Mouse (Mus musculus): ENCODE data around the gene Nudcd2. TPM values are rescaled to one million over a fixed set of nuclear protein-coding genes. Genes with fewer than 3 reads are reported as not detected.
"Not testable (repeated sequence)": the region's sequence is repeated elsewhere in the genome, so short reads cannot be mapped to it uniquely, and the experiment has no call there.

The Nudcd2 gene
- 10 to 100 TPM; 18.7 to 25.4 TPM for total RNA-seq (2021)

DNA sequence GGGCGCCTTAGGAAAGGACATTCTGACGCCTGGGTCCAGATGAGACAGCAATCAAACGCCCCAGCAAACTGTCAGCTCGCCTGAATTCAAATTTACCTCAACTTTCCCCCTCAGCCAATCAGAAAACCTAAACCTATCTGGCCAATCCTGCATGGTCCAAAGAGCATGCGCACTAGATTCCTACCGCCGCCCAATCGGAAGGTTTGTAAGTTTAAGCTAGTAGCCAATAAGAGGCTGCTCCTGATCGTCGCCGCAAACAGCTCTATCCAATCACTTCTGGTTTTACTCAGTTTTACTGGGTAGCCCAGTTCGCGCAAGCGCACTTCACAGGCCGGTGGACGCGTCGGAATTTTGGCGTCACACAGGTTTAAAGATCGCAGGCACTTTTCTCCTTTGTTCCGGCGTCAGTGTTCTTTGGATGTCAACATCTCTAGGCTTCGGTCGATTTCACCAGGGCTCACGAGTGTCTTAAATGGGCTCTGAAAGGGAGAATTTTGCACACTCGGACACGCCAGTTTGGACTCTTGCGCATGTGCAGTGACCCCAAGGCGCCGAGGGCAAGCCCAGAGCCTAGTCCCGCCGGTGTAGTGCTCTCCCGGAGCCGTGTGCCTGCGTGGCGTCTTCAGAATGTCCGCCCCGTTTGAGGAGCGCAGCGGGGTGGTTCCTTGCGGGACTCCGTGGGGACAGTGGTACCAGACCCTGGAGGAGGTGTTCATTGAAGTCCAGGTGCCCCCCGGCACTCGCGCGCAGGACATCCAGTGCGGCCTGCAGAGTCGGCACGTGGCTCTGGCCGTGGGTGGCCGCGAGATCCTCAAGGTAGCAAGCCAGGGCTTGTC, at the start of gene Nudcd2, which contains the start of gene Hmmr:
TSS of gene Nudcd2 (plus strand) at position 329 of the 836 bp plus-strand sequence.
TSS of gene Hmmr (minus strand) at position 84 of the 836 bp plus-strand sequence.
- DNase-seq (ENCODE audit: extremely low spot score in 1 of 2, low spot score in 1 of 2) = peak; percentile 80 to 81

DNA sequence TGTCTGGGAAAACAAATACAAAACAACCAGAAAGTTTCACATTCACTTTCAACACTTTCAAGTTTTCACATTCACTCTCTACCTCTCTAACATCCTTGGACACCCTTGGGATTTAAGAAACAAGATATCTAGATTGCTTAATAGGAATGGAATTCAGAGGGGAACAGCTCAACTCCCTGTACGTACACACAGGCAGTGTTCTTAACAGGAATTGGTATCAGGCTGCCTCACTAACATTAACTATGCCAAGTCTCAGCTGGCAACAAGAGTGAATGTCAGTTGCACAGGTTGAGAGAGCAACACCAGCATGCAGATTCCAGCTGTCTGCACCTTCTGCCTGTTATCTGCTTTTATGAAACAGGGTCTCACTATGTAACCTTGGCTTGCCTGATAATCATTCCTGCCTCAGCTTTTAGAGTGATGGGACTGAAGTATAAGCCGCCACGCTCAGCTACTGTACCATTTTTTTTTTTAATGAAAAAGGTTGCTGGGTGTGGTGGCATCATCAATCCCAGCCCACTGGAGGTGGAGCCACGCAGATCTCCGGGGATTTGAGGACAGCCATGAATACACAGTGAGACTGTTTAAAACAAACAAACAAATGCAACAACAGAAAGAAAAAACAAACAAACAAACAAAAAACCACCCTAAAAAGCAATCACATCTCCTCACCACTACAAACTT, 42.9 kb upstream of the Nudcd2 start:
- no peak for DNase-seq (ENCODE audit: extremely low spot score in 1 of 2, low spot score in 1 of 2)

DNA sequence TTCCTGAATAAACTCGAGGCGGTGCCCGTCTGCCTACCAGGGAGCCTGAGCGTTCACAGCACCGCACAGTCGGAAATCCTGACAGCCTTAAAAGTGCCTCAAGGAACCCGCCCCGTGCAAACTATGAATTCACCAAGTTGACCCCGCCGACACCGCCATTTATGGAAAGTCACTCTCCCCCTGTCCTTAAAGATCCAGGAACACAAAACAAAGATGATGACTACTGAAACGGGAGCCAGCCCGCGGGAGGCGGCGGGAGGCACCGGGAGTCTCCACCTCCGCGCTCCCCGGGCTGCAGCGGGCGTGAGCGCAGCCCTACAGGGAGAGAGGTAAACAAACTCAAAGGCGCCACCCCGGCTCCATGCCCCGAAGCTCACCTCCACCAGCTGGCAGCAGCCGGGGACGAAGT, 41.4 kb upstream of the Nudcd2 start:
- DNase-seq (ENCODE audit: extremely low spot score in 1 of 2, low spot score in 1 of 2) = peak; percentile 21 to 25

DNA sequence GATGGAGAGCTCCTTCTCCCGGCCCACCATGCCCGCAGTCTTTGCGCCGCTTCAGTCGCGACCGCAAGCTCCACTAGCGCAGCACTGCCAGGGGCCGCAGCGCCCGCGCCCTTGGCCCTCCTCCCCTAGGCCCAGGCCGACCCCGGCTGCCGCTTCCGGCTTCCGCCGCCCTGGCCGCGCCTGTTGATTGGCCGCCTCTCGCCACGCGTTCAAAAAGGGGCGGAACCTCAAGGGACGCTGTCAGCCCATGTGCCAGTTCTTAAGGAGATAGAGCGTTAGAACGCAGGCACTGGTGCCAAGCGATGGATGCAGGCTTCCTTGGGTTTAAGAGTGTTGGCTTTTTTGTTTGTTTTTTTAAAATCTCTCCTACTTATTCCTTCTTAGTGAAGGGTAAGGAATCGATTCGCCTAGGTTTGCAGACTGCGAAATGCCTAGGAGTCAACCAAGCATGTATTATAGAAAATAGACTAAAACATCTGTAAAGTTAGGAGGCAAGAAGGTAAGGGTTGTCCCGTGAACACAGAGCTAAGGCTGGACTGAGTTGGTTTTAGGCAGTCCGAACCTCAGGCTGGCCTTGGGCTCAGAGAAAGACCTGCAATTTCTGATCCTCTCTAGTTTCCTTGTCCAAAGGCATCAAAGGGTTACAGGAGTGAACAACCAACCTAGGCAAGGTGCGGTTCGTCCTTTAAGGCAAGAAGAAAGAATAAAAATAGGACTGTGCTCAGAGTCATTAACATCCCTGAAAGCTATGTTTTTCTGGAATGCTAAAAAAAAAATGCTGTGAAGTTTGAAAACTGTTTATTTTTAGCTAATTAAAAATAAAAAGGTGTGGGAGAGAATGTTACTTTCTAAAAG, 40.7 kb upstream of the Nudcd2 start:
- peak; percentile 84 for DNase-seq (ENCODE audit: extremely low spot score in 1 of 2, low spot score in 1 of 2)

DNA sequence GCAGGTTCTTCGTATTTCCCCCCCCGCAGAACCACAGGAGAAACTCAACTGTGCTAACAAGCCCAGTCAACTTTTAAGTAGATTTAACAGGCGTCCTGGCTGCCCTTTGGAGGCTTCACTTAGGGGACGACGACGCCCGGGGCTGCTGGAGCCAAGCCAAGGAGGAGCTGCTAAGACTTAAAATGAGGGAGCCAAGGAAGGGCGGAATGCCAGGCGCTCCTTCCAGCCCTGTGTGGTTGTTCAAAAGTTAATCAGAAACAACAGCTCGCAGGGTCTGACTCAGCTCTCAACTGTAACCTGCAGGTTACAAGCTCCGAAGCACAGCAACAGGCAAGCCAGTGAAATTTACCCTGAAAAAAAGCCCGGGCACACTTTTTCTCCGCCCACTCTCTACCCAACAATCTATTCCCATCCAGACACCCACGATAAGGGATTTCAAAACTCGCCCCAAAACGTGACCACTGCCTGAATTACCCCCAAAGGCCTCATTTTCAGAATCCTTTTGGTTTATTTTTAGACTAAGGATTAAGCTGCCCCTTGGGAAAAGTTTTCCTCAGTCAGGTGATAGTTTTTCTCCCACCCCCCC, 40.0 kb upstream of the Nudcd2 start:
- peak in 1 of 2 experiments; percentile 62 for DNase-seq (ENCODE audit: extremely low spot score in 1 of 2, low spot score in 1 of 2)

DNA sequence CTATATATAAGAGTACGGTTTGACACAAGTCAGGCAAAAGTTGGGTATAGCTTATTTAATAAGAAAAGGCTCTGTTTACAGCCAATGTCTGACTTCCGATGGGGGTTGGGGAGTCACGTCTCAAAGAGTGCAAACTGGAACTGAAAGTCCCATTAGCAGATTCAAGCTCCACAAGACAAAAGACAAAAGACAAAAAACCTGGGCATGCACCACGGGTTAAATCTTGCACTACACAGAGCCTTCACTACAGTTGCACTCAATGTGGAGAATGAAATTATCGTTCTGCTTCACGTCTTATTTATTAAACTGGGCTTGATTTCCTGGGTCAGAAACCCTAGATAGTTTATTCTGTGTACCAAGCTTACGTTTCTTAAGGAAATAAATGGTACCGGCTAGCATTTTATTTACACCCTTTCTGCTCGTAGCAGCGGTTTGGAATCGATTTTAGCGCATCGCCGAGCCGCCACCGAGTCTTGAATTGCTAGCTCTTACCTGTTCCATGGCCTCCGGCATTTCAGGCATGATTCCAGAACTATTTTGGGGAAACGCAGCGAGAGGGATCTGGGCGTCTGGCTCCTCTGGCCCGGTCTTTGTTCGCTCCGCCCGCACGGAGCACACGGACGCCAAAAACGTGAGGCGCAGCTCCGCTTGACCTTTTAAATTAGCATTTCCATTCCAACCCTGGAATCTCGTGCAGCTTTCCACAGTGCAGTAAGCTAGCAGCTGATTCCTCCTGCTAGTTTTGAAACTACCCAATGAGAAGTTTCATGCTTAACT, 39.0 kb upstream of the Nudcd2 start:
- DNase-seq (ENCODE audit: extremely low spot score in 1 of 2, low spot score in 1 of 2) = peak; percentile 22 to 41

DNA sequence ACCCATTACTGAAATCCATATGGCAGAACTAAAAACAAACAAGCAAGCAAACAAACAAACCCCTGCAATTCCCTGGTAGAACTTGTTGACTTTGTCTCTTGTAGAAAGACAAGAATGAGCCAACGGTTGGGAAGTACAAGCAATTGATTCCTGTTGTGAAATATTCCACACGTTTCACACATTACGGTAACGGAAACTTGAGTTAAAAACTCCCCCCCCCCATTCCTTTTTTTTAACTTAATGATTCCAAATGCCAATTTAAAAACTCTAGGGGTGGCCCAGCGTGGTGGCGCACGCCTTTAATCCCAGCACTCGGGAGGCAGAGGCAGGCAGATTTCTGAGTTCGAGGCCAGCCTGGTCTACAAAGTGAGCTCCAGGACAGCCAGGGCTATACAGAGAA, 38.4 kb upstream of the Nudcd2 start, which contains the start of gene Mat2b:
TSS of gene Mat2b (minus strand) at position 101 of the 400 bp plus-strand sequence.
- no peak for DNase-seq (ENCODE audit: extremely low spot score in 1 of 2, low spot score in 1 of 2)

DNA sequence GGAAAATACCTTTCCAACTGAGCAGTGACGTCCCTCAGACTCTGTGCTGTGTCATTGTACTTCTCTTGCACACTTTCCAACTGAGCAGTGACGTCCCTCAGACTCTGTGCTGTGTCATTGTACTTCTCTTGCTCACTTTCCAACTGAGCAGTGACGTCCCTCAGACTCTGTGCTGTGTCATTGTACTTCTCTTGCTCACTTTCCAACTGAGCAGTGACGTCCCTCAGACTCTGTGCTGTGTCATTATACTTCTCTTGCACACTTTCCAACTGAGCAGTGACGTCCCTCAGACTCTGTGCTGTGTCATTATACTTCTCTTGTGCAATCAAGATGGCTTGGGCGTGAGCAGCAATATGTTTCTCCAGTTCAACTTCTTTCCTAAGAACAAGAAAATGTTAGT, 23.6 kb upstream of the Nudcd2 start:
- DNase-seq (ENCODE audit: extremely low spot score in 1 of 2, low spot score in 1 of 2) = not testable (repeated sequence)

DNA sequence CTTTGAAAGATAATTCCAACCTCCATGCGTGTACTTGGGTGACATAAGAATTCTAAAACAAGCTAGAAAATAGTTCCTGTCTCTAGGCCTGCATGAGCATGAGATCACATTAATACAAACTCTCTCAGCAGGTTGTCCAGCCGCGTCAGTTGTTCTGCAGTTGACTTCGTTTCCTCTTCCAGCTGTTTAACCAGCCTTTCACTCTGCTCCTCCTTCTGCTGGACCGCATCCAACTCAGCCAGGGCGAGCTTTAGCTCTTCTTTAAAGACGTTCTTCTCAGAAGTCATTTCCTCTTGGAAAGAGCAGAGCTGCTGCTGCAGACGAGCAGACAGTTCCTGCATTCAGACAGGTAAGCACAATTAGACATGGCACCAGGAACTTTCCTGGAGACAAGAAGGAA, 19.6 kb upstream of the Nudcd2 start:
- DNase-seq (ENCODE audit: extremely low spot score in 1 of 2, low spot score in 1 of 2) = no peak

DNA sequence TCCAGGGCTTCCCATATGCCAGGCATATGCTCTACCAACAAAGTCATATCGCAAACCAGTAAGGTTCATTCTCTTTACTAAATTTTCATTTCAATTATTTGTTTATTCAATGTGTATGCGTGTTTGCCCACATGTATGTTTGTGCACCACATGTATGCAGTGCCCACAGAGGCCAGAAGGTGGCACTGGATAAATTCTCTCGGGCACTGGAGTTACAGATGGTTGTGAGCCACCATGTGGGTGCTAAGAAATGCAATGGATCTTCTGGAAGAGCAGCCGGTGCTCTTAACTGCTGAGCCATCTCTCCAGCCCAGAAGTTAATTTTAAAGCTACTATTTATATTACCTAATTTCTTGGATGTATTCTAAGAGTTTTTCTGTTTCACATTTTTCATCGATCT, 17.9 kb upstream of the Nudcd2 start:
- peak in 1 of 2 experiments; percentile 7 for DNase-seq (ENCODE audit: extremely low spot score in 1 of 2, low spot score in 1 of 2)

DNA sequence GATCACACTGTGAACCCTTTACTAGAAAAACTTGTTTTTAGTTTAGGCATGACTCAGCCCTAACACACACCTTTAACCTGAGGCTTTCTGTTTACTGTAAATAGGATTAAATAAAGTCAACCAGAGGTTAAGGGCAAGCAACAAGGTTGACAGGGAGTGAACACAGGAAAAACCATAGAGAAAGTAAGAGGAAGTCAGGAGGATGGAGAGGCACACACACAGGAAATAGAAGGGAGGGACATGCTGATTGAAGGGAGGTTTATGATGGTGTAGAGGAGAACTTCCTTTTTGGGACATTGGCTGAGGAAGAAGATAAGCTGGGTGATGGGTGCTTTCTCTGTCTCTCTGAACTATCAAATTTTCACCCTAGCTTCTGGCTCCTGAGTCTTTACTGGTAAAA, 15.1 kb upstream of the Nudcd2 start:
- DNase-seq (ENCODE audit: extremely low spot score in 1 of 2, low spot score in 1 of 2) = no peak

DNA sequence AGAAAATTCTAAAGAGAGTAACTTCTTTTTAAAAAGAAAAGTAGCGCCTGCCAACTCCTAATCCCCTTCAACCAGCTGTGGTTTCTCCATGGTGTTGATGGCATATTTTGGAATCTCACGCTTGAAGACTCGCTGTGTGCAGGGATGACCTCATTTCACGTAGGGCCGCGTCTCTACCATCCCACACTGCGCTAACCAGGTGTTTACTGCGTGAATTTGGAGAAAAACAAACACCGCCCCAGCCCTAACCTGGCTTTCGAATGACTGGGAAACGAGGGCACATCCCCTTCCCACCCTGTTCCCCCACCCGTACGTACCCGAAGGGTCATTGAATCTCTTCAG, 499 bp upstream of the Nudcd2 start:
- no peak for DNase-seq (ENCODE audit: extremely low spot score in 1 of 2, low spot score in 1 of 2)

DNA sequence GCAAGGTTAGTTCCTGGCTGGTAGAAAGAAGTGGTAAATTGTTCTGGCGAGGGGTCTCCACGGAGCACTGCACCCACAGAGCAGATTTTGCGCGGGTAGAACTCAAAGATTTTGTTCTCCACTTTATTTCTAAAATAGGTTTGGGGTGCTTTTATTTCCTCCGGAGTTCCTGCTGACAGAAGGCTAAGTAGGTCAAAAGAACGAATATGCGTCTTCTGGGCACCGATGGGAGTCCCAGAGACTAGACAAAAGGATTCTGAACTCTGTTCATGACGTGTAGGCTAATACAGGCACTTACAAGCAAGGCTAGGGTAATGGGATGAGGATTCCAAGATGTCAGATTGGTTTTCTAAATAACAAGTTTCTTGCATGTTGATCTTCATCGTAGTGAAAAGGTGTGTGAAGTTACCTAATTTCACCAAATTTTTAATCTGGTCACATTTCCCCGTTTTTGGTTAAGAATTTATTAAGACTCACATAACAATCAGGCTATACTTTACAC, 835 bp downstream of the Nudcd2 start:
- no peak for DNase-seq (ENCODE audit: extremely low spot score in 1 of 2, low spot score in 1 of 2)

DNA sequence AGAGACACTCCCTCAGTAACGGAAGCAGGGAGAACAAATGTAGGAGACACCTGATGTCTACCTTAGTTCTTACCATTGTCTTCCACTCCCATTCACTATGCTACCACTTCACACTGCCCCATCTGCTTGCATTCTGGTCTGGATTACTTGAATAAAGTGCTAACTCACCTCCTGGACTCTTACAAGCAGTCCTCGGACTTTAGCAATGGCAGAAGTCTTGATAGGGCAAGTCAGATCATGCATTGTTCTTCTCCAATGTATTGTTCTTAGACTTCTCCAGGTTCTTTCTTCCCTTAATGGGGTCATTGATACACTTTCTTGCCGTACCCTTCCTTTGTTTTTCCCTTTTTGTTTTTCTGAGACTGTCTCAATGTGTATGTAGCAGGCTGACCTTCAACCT, 3.9 kb downstream of the Nudcd2 start:
- DNase-seq (ENCODE audit: extremely low spot score in 1 of 2, low spot score in 1 of 2) = no peak

DNA sequence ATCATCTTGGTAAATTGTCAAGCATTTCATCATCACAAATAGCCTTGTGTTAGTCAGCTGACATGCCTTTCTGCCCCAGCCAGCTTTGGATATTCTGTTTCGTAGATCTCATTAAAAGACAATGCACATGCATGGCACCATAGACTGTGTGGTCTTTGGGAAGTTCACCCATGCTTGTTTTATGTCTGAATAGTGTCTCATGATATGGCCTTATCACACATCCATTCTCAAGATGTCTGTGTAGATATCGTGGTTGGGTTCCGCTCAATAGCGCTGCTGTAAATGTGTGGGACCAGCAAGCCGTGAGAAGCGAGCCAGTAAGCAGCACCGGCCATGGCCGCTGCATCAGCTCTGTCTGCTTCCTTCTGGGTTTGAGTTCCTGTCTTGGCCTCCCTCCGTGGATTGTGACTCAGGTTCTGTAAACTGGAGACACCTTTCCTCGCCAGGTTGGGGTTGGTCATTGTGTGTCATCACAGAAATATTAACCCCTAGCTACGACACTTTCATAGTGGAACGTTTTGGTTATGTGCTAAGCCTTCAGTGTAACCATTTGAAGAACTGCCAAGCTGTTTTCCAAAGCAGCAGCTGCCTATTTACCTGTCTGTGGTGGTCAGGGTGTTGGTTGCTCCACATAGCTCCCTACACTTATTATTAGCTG, 8.3 kb downstream of the Nudcd2 start:
- DNase-seq (ENCODE audit: extremely low spot score in 1 of 2, low spot score in 1 of 2) = no peak

DNA sequence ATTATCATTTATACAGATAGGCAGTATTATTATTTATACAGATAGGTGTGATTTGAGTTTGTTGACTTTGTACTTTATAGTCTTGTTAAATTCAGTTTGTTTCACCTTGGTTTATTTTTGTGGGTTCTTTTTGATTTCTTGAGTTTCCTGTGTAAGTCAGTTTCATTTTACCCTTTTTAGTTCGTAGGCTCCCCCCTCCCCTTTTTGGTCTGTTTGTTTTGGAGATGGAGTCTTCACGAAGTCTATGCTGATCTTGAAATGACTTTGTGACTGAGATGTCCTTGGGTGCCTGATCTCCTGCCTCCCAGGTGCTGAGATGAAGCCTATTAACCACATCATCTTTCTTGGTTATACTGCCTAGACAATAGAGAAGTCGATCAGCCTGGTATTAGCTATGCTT, 10.9 kb downstream of the Nudcd2 start:
- DNase-seq (ENCODE audit: extremely low spot score in 1 of 2, low spot score in 1 of 2) = no peak

DNA sequence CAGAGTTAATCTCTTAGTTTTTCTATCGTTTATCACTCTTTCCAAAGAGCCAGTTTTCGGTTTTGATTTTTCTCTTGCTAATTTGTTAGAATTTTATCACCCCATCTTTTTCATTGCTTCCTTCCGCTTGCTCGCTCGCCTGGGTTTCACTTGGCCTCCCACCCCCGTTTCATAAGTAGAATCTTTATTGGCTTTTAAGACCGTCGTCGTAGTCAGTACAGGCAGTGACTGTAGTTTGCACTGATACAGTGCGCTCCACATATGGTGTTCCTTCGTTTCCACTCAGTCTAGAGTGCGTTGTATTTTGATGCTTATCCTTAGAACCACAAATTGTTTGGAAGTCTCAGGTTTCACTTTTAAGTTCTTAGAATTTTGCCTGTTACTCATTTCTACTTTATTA, 12.9 kb downstream of the Nudcd2 start:
- DNase-seq (ENCODE audit: extremely low spot score in 1 of 2, low spot score in 1 of 2) = no peak

DNA sequence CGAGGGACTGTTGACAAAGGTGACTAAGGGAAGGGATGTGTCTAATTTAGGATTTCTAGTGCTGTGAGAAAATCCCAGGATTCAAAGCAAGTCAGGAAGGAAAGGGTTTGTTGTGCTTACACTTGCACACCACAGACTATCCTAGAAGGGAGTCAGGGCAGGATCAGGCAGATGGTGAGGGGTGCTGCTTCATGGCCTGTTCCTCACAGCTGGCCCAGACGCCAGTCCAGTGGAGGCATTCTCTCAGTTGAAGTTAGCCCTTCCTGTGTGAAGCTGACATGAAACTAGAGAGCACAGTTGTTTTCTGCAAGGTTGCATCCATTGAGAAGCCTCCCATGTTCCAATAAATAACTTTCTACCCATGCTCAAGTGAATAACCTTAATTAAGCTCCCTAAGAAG, 14.2 kb downstream of the Nudcd2 start:
- no peak for DNase-seq (ENCODE audit: extremely low spot score in 1 of 2, low spot score in 1 of 2)

DNA sequence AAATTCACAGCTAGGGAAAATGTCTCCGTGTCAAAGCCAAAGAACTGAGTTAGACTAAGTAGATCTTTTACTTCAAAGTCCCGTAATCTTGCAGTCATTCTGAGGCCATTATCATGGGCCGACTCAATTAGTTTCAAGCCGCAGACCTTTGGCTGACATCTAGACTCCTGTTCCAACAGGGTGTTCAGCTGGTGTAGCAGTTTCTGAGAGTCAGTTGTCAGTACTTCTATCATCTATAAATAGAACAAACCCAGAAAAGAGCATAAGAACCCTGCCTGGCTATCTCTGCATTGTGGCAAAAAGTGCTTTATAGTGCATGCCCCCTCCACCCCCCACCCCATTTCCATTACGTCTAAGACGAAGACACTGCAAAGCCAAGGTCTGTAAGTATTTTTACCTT, 20.4 kb downstream of the Nudcd2 start:
- no peak for DNase-seq (ENCODE audit: extremely low spot score in 1 of 2, low spot score in 1 of 2)
